In the genomic region with DNA sequence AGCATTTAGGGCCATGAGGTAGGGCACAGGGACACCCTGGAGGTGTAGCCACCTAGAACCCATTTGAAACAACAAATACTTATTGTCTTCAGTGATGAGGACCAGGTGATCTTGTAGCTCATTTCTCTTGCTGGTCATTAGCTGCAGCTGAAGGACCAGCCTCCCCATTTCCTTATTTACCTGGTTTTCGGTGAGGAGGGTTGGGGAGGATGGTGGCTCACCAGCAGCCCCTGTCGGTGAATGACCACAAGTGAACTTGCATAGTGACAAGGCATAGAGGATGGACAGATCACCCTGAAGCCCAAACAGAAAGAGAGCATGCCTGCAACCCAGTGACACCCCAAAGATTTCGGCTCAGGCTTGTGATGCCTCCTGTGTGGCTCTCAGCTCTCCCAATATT, we compare ENCODE assay signal across 34 mouse cellular contexts. TPM values are rescaled to one million over a fixed set of nuclear protein-coding genes. Genes with fewer than 3 reads are reported as not detected.
DNase-seq lines count a peak whose midpoint lies in the region; ATAC-seq and TF ChIP-seq lines count a peak whose summit lies in the region.
"Had no signal": no experiment of that assay in that cellular context is flagged by ENCODE, and none has a peak within 500 bp of the region (broad histone marks: within the 10 kb centered on the region; RNA-seq: fewer than 3 reads in every experiment).

No protein-coding gene starts in this region.

- intact Hi-C loops in heart, adult 2 months (cut with DNase I), result no loop called here

- no peak for TF ChIP-seq EP300 in heart, adult 2 months (IDR thresholded peaks at IDR 0.05; ENCODE audit: insufficient read depth, low read depth, low read length)
- no peak for TF ChIP-seq EP300 in ES-Bruce4 (IDR thresholded peaks at IDR 0.05; ENCODE audit: insufficient read depth, low read depth, low read length)

- peaks cover 12% of the 10 kb centered on the region for H3K4me1 ChIP-seq in heart, embryonic 10.5 days
- H3K4me1 ChIP-seq in heart, adult 2 months (ENCODE audit: control insufficient read depth, insufficient read depth, low read length), result no peaks in the 10 kb centered on the region
- H3K4me1 ChIP-seq in kidney, postnatal 0 days (replicated peaks; ENCODE audit: insufficient read depth, low read length), result no peaks in the 10 kb centered on the region
- H3K4me1 ChIP-seq in lung, adult 2 months (ENCODE audit: control insufficient read depth, insufficient read depth, low read length), result no peaks in the 10 kb centered on the region
- no peaks in the 10 kb centered on the region for H3K4me1 ChIP-seq in ES-Bruce4 (ENCODE audit: control insufficient read depth, insufficient read depth, low read length)
- H3K4me1 ChIP-seq: embryonic facial prominence, embryonic 12.5 days; embryonic facial prominence, embryonic 15.5 days; hindbrain, embryonic 10.5 days; hindbrain, embryonic 13.5 days had no signal

- no peak overlapping the region for H3K27ac ChIP-seq in heart, embryonic 10.5 days
- no peak overlapping the region for H3K27ac ChIP-seq in heart, adult 2 months
- no peak overlapping the region for H3K27ac ChIP-seq in kidney, postnatal 0 days
- no peak overlapping the region for H3K27ac ChIP-seq in ES-Bruce4 (ENCODE audit: insufficient read depth, low read length)
- H3K27ac ChIP-seq: embryonic facial prominence, embryonic 12.5 days; embryonic facial prominence, embryonic 15.5 days; gastrocnemius, adult 2 months; heart, embryonic 15.5 days; hindbrain, embryonic 10.5 days; hindbrain, embryonic 13.5 days had no signal

- peak; percentile 55 for DNase-seq in heart, embryonic 10.5 days (ENCODE audit: low spot score)
- no peak for DNase-seq in heart, adult 2 months
- no peak for DNase-seq in kidney, postnatal 0 days (ENCODE audit: low spot score)
- no peak for DNase-seq in kidney, adult 18-20 months
- no peak for DNase-seq in lung, adult 2 months
- DNase-seq in lung, postnatal 4 days, result no peak
- no peak for DNase-seq in retina, postnatal 1 day
- DNase-seq: adrenal gland, adult 2 months; adrenal gland, postnatal 14 days; B cell, adult 2 months; cerebellum, adult 11 months; cerebellum, adult 2 months; cerebellum, adult 9-11 months; forebrain, postnatal 0 days; gastrocnemius, adult 2 months; gastrocnemius, postnatal 14 days; heart, adult 18-20 months; heart, postnatal 10 days; heart, postnatal 36 days had no signal

- TF ChIP-seq POLR2A in heart, adult 2 months (IDR thresholded peaks at IDR 0.05; ENCODE audit: insufficient read depth, low read depth, low read length), result no peak
- no peak for TF ChIP-seq POLR2A in lung, adult 2 months (IDR thresholded peaks at IDR 0.05; ENCODE audit: borderline replicate concordance, extremely low read depth, low read depth, low read length)
- no peak for TF ChIP-seq POLR2A in ES-Bruce4 (IDR thresholded peaks at IDR 0.05; ENCODE audit: insufficient read depth, low read length)

- 64% methylated on average over 3 of the region's 3 CpGs for whole genome bisulfite sequencing in heart, embryonic 10.5 days
- WGBS in heart, adult 2 months, result 75% methylated on average over 3 of the region's 3 CpGs
- 79% methylated on average over 3 of the region's 3 CpGs for WGBS in kidney, postnatal 0 days
- 66% methylated on average over 3 of the region's 3 CpGs for WGBS in lung, adult 2 months

- ATAC-seq in kidney, postnatal 0 days (replicated peaks; ENCODE audit: low FRiP score, low read depth), result no peak
- ATAC-seq: forebrain, embryonic 14.5 days; forebrain, postnatal 0 days; hindbrain, embryonic 16.5 days had no signal

- no peak overlapping the region for H3K4me3 ChIP-seq in heart, embryonic 10.5 days
- H3K4me3 ChIP-seq in heart, adult 2 months, result no peak overlapping the region
- no peak overlapping the region for H3K4me3 ChIP-seq in kidney, postnatal 0 days (replicated peaks; ENCODE audit: low read depth, low read length)
- H3K4me3 ChIP-seq in lung, adult 2 months (replicated peaks; ENCODE audit: extremely low read depth, low read depth, low read length), result no peak overlapping the region
- H3K4me3 ChIP-seq in ES-Bruce4 (ENCODE audit: low read depth, low read length), result no peak overlapping the region
- H3K4me3 ChIP-seq: embryonic facial prominence, embryonic 12.5 days; embryonic facial prominence, embryonic 15.5 days; gastrocnemius, adult 2 months; heart, embryonic 15.5 days; hindbrain, embryonic 10.5 days; hindbrain, embryonic 13.5 days had no signal

- no peaks in the 10 kb centered on the region for H3K79me2 ChIP-seq in heart, adult 2 months (replicated peaks; ENCODE audit: control insufficient read depth, insufficient read depth, low read length)

- H3K4me2 ChIP-seq in kidney, postnatal 0 days (ENCODE audit: low read length), result no peak overlapping the region
- H3K4me2 ChIP-seq: embryonic facial prominence, embryonic 12.5 days; embryonic facial prominence, embryonic 15.5 days; heart, embryonic 11.5 days; heart, embryonic 15.5 days; hindbrain, embryonic 13.5 days had no signal

- H3K9me3 ChIP-seq in heart, embryonic 10.5 days, result no peaks in the 10 kb centered on the region
- no peaks in the 10 kb centered on the region for H3K9me3 ChIP-seq in kidney, postnatal 0 days (replicated peaks; ENCODE audit: low read length)
- no peaks in the 10 kb centered on the region for H3K9me3 ChIP-seq in ES-Bruce4 (replicated peaks; ENCODE audit: control insufficient read depth, insufficient read depth, low read length, poor library complexity, severe bottlenecking)
- H3K9me3 ChIP-seq: embryonic facial prominence, embryonic 12.5 days; embryonic facial prominence, embryonic 15.5 days; heart, embryonic 15.5 days; hindbrain, embryonic 10.5 days; hindbrain, embryonic 13.5 days had no signal

- no peak overlapping the region for H3K9ac ChIP-seq in heart, adult 2 months (ENCODE audit: low read depth, low read length)
- no peak overlapping the region for H3K9ac ChIP-seq in kidney, postnatal 0 days (ENCODE audit: low read depth, low read length)
- H3K9ac ChIP-seq in ES-Bruce4 (ENCODE audit: low read depth, poor library complexity, severe bottlenecking), result no peak overlapping the region
- H3K9ac ChIP-seq: embryonic facial prominence, embryonic 12.5 days; embryonic facial prominence, embryonic 15.5 days; forebrain, postnatal 0 days; heart, embryonic 15.5 days; hindbrain, embryonic 13.5 days had no signal

- no peak for TF ChIP-seq CTCF in heart, adult 2 months (IDR thresholded peaks at IDR 0.05)
- TF ChIP-seq CTCF in kidney, postnatal 0 days (IDR thresholded peaks at IDR 0.05; ENCODE audit: low read depth), result 0 out of 2 replicates have a peak, but pooled peaks have one; percentile 6
- peak; percentile 5; the same call in 1 of the 2 replicates for TF ChIP-seq CTCF in lung, adult 2 months (IDR thresholded peaks at IDR 0.05; ENCODE audit: insufficient read depth, low read length)
- peak; percentile 16 for TF ChIP-seq CTCF in ES-Bruce4 (IDR thresholded peaks at IDR 0.05; ENCODE audit: low read depth, low read length)

- H3K27me3 ChIP-seq in heart, embryonic 10.5 days (ENCODE audit: insufficient read depth, poor library complexity, severe bottlenecking), result no peaks in the 10 kb centered on the region
- H3K27me3 ChIP-seq in heart, adult 2 months (ENCODE audit: control insufficient read depth, insufficient read depth, low read length), result no peaks in the 10 kb centered on the region
- no peaks in the 10 kb centered on the region for H3K27me3 ChIP-seq in kidney, postnatal 0 days (ENCODE audit: insufficient read depth, low read length)
- H3K27me3 ChIP-seq in ES-Bruce4 (ENCODE audit: control insufficient read depth, insufficient read depth, low read length, poor library complexity, severe bottlenecking), result no peaks in the 10 kb centered on the region
- H3K27me3 ChIP-seq: embryonic facial prominence, embryonic 12.5 days; embryonic facial prominence, embryonic 15.5 days; heart, embryonic 15.5 days; hindbrain, embryonic 13.5 days had no signal

- H3K36me3 ChIP-seq in heart, embryonic 10.5 days, result no peaks in the 10 kb centered on the region
- no peaks in the 10 kb centered on the region for H3K36me3 ChIP-seq in heart, adult 2 months (ENCODE audit: control insufficient read depth, insufficient read depth, low read length)
- no peaks in the 10 kb centered on the region for H3K36me3 ChIP-seq in kidney, postnatal 0 days (ENCODE audit: insufficient read depth, low read length)
- H3K36me3 ChIP-seq in ES-Bruce4 (ENCODE audit: control insufficient read depth, insufficient read depth, low read length, poor library complexity, severe bottlenecking), result no peaks in the 10 kb centered on the region
- H3K36me3 ChIP-seq: embryonic facial prominence, embryonic 12.5 days; embryonic facial prominence, embryonic 15.5 days; heart, embryonic 15.5 days; hindbrain, embryonic 10.5 days; hindbrain, embryonic 13.5 days had no signal

RNA-seq across cellular contexts. Expression of a gene that starts 10.7 kb away (rescaled TPM):
- polyA plus RNA-seq in heart, embryonic 10.5 days (2016; fragmentation: Nextera tagmentation; extraction: Ambion mirVana), result not detected in 2 replicates
- not detected for total RNA-seq in heart, adult 2 months (2021)
- polyA plus RNA-seq in heart, adult 2 months (2012; rRNA removed), result not detected in 2 replicates
- polyA plus RNA-seq in kidney, postnatal 0 days (2015; fragmentation: Nextera tagmentation; extraction: Ambion mirVana), result not detected in 2 replicates
- polyA plus RNA-seq in lung, adult 2 months (2012; rRNA removed), result not detected in 2 replicates
- not detected in 2 replicates for polyA plus RNA-seq in ES-Bruce4 (2011; ENCODE audit: insufficient read depth, insufficient read length, low read depth, missing spikeins)
- total RNA-seq: adrenal gland, adult 2 months; adrenal gland, postnatal 14 days; adrenal gland, postnatal 4 days; CH12.LX; common myeloid progenitor, adult 5-6 weeks; forebrain, postnatal 0 days; gastrocnemius, adult 2 months; gastrocnemius, postnatal 14 days; gastrocnemius, postnatal 4 days; heart, adult 18-20 months; heart, postnatal 10 days; heart, postnatal 36 days; MEL had no signal
- polyA plus RNA-seq: adrenal gland, adult 2 months; embryonic facial prominence, embryonic 12.5 days; forebrain, embryonic 11.5 days; forebrain, embryonic 14.5 days; heart, embryonic 11.5 days; heart, embryonic 15.5 days; hindbrain, embryonic 10.5 days had no signal

RNA-seq across cellular contexts. Expression of a gene that starts 36.6 kb away (rescaled TPM):
- 11.3 and 15.1 TPM in 2 replicates for polyA plus RNA-seq in heart, embryonic 10.5 days (2016; fragmentation: Nextera tagmentation; extraction: Ambion mirVana)
- 1 to 10 TPM; 7.7 TPM for total RNA-seq in heart, adult 2 months (2021)
- polyA plus RNA-seq in heart, adult 2 months (2012; rRNA removed), result 11.4 and 13.9 TPM in 2 replicates
- 10.2 and 10.3 TPM in 2 replicates for polyA plus RNA-seq in kidney, postnatal 0 days (2015; fragmentation: Nextera tagmentation; extraction: Ambion mirVana)
- 31.7 and 35.3 TPM in 2 replicates for polyA plus RNA-seq in lung, adult 2 months (2012; rRNA removed)
- 37.9 and 40.9 TPM in 2 replicates for polyA plus RNA-seq in ES-Bruce4 (2011; ENCODE audit: insufficient read depth, insufficient read length, low read depth, missing spikeins)
- total RNA-seq: common myeloid progenitor, adult 5-6 weeks; MEL had no signal
